Mouse (Mus musculus) embryonic fibroblast, embryonic 13.5 days (primary cell): ENCODE measurements around the gene Fam129a. TPM values are rescaled to one million over a fixed set of nuclear protein-coding genes. Genes with fewer than 3 reads are reported as not detected.

Experiments
- H3K27ac ChIP-seq: 2 replicates; pipeline ENCODE4 v1.5.1; 2012; ENCODE audit warnings: low read length, control low read depth, inconsistent platforms; ENCODE audit not compliant: insufficient read depth
- H3K4me1 ChIP-seq: 2 replicates; pipeline ENCODE4 v1.6.1; 2011; ENCODE audit warnings: low read length; ENCODE audit not compliant: control insufficient read depth, insufficient read depth
- H3K4me3 ChIP-seq: 2 replicates; pipeline ENCODE4 v1.5.1; 2011; ENCODE audit warnings: mild to moderate bottlenecking, control low read depth, low read length; ENCODE audit not compliant: insufficient read depth
- CTCF ChIP-seq: IDR thresholded peaks from 2 replicates; pipeline ENCODE4 v1.5.1; 2011; ENCODE audit warnings: mild to moderate bottlenecking, control low read depth, low read length, moderate library complexity, borderline replicate concordance; ENCODE audit not compliant: insufficient read depth
- POLR2A ChIP-seq: IDR thresholded peaks from 2 replicates; pipeline ENCODE4 v1.6.1; 2011; ENCODE audit warnings: low read depth, mild to moderate bottlenecking, control low read depth, low read length, moderate library complexity
- polyA plus RNA-seq: library from polyadenylated mRNA; stranded (reverse); fragments of >200 nt; gene quantifications from 2 replicates; pipeline ENCODE4 v1.2.4, GENCODE M21; 2011; ENCODE audit warnings: low read depth; ENCODE audit not compliant: missing spikeins, insufficient read length

Gene Fam129a
- polyA plus RNA-seq, 1 experiment: 81.6 TPM

- TF ChIP-seq CTCF (no peak), POLR2A (no peak)
- H3K4me3 ChIP-seq: no peak overlapping the region
- H3K27ac ChIP-seq: no peak overlapping the region
- H3K4me1 ChIP-seq: peaks cover 5% of the 10 kb centered on the region; the same call in 1 of the 2 replicates
Measured at GRCm38 (mm10) chr1:151637351-151637922, 66.5 kb downstream of the Fam129a start.

GRCm38 (mm10) chr1:151638357-151638756 lies 67.4 kb downstream of the Fam129a start:
- peaks cover 5% of the 10 kb centered on the region; the same call in 1 of the 2 replicates for H3K4me1 ChIP-seq
- no peak for TF ChIP-seq CTCF
- TF ChIP-seq POLR2A: no peak
- no peak overlapping the region for H3K27ac ChIP-seq
- H3K4me3 ChIP-seq: no peak overlapping the region

GRCm38 (mm10) chr1:151638770-151639169 lies 67.8 kb downstream of the Fam129a start:
- Histone ChIP-seq H3K27ac (no peak overlapping the region), H3K4me3 (no peak overlapping the region), H3K4me1 (peaks cover 5% of the 10 kb centered on the region; the same call in 1 of the 2 replicates)
- no peak for TF ChIP-seq POLR2A
- TF ChIP-seq CTCF: no peak

GRCm38 (mm10) chr1:151646380-151646779 lies 75.4 kb downstream of the Fam129a start:
- H3K4me3 ChIP-seq: no peak overlapping the region
- H3K27ac ChIP-seq: no peak overlapping the region
- no peak for TF ChIP-seq POLR2A
- TF ChIP-seq CTCF: no peak
- H3K4me1 ChIP-seq: peaks cover 7% of the 10 kb centered on the region

- TF ChIP-seq POLR2A: no peak
- H3K27ac ChIP-seq: no peak overlapping the region
- H3K4me1 ChIP-seq: peaks cover 7% of the 10 kb centered on the region
- no peak overlapping the region for H3K4me3 ChIP-seq
Measured at GRCm38 (mm10) chr1:151648099-151648498, 77.1 kb downstream of the Fam129a start.

GRCm38 (mm10) chr1:151657042-151657605 lies 86.1 kb downstream of the Fam129a start:
- Histone ChIP-seq H3K4me3 (no peak overlapping the region), H3K4me1 (peaks cover 11% of the 10 kb centered on the region), H3K27ac (no peak overlapping the region)
- TF ChIP-seq POLR2A: no peak

- TF ChIP-seq CTCF: no peak
- no peak for TF ChIP-seq POLR2A
- Histone ChIP-seq H3K27ac (no peak overlapping the region), H3K4me1 (peaks cover 17% of the 10 kb centered on the region), H3K4me3 (no peak overlapping the region)
Measured at GRCm38 (mm10) chr1:151658291-151658830, 87.4 kb downstream of the Fam129a start.

GRCm38 (mm10) chr1:151659636-151660035 lies 88.7 kb downstream of the Fam129a start:
- Histone ChIP-seq H3K4me3 (no peak overlapping the region), H3K27ac (no peak overlapping the region), H3K4me1 (peaks cover 17% of the 10 kb centered on the region)
- TF ChIP-seq CTCF (no peak), POLR2A (no peak)

- H3K4me3 ChIP-seq: no peak overlapping the region
- H3K4me1 ChIP-seq: peaks cover 19% of the 10 kb centered on the region
- H3K27ac ChIP-seq: no peak overlapping the region
- TF ChIP-seq POLR2A (no peak), CTCF (no peak)
Measured at GRCm38 (mm10) chr1:151660251-151660650, 89.3 kb downstream of the Fam129a start.

GRCm38 (mm10) chr1:151660883-151661282 lies 89.9 kb downstream of the Fam129a start:
- no peak overlapping the region for H3K27ac ChIP-seq
- no peak overlapping the region for H3K4me3 ChIP-seq
- H3K4me1 ChIP-seq: peaks cover 19% of the 10 kb centered on the region
- TF ChIP-seq CTCF (no peak), POLR2A (no peak)
